Mouse (Mus musculus): ENCODE results near the gene Nsun2.

Gene Nsun2

DNA sequence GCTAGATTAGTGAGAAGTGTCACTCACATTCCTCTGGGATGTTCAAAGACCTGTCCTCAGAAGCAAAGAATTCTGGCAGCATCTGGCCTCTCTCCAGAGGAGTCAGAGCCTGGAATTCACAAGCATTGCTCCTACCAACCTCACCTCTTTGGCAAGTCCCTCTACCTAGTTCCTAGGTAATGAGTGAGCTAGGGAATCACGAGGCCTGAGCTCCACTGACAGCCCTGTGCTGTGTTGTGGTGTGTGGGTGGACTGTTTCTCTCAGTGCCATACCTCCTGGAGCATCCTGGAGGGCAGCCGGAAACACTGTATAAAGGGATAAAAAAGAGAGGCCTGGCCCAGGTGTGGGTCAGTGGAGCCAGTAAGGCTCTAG is 9.4 kb upstream of the Nsun2 start:
- DNase-seq (ENCODE audit: low spot score in 2 of 2), result no peak

DNA sequence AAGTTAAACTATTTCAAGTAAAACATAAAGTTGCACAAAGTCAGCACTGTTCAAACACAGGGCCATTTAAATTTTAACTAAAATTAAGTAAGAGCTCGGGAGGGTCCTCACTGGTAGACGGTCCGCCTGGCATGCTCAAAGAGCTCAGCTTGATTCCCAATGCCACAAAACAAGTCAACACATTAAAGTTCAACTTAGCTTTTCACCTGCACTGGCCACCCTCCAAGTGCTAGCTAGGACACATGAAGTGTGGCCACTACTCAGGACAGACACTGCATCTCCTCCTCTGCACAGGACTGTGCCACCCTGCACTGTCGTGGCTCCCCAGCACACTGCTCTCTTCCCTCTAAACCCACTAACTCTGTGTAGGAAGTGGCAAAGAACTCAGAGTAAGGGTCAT is 7.7 kb upstream of the Nsun2 start:
- no peak for DNase-seq (ENCODE audit: low spot score in 2 of 2)

DNA sequence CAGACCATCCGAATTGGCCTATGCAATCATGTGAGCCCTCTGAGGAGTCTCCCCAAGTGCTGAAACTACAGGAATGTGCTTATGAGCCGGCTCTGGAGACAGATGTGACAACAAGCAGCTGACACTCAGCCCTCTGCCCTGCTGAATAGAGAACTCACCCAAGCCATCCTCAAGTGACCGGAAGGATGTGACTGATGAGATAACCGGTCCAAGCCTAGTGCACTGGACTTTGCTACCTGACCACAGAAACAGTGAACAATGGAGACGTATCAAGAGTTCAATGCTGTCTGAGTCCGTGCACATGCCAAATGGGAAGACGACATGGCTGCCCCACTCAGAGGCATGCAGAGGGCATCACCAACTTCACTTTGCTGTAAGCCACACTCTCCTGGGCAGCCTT is 5.0 kb upstream of the Nsun2 start:
- DNase-seq (ENCODE audit: low spot score in 2 of 2), result no peak

DNA sequence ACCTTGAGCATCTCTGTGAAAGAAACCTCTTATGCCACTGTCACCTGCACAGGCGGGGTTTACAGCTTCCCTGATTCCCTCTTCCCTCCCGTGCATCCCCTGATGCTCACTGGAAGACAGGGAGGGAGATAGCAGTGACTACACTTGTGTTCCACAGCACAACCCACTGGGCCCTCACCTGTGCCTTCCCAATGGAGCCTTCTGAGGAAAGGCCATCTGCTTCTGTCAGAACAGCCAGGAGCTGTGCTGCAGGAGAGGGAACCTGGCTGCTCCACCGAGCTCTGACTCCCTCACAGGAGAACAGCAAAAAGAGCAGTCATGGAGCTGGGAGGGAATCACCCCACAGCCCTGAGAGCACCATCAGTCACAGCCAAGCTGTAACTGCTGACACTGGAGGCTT is 3.4 kb upstream of the Nsun2 start:
- DNase-seq (ENCODE audit: low spot score in 2 of 2), result no peak

DNA sequence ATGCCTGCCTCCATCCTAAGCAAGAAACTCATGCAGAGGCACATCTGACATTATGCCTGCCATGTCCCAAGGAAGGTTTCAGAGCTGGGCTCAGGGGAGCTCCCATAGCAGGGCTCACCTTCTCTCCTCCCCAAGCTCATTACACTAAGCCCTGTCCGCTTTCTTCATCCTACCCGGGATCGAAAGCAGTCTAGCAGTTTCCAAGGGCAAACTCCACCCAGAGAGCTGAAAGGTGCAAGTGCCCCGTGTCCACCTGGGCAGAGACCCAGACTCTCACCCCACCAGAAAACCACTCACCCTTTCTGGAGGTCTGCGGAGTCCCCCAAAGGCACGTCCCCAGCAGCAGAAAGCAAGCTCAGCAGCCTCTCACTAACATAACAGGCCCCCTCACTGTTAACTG is 2.6 kb upstream of the Nsun2 start:
- DNase-seq (ENCODE audit: low spot score in 2 of 2), result no peak

DNA sequence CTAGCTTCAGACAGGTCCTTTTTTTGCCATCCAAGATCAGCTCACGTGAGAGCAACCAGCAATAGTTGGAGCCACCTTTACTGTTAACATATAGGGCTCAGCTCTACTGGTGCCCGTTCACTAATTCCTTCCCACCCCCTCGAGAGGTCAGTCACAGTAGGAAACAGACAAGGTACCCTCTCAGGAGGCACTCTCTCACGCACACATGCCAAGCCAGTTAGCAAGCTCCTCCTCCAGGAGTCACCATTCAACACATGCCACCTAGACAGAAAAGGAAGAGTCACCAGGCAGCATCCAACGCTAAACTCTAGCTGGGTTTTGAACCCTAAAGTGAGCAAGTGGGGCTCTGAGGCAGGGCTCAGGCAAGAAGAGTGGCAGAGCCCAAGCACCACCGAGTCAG is 2.1 kb upstream of the Nsun2 start:
- DNase-seq (ENCODE audit: low spot score in 2 of 2), result no peak

DNA sequence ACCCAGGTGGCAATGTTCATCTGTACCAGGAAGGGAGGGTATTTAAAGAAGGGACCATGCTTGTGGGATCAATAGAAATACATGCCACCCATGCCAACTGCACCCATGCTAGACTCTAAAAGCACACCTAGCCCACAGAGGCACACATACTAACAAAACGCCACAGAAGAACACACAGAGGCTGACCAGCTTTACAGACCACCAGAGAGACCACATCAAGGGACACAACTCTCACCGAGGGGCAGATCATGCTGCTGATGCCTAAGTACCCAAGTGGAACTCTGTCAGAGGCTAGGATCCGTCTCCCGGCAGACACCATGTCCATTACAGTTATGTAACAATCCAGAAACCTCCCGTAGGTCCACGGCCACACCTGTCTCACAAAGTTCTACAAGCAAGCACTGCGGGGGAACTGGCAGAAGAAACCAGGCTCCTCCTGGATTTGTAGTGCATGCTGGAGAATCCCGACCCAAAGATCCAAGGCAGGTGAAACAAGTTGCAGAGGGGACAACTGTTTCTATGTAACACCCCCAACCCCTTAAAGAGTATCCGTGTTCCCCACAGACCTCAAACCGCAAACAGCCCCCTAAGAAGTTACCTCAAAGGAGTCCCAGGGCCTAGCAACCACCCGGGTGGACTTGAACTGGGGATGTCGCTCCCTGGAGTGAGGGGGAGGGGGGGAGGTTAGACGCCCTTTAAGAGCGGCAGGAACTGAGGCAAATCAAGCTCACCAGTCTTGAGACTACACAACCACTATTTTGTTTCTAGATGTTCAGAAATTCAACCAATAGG is 1.2 kb upstream of the Nsun2 start:
- DNase-seq (ENCODE audit: low spot score in 2 of 2), result peak in 1 of 2 experiments; percentile 19

DNA sequence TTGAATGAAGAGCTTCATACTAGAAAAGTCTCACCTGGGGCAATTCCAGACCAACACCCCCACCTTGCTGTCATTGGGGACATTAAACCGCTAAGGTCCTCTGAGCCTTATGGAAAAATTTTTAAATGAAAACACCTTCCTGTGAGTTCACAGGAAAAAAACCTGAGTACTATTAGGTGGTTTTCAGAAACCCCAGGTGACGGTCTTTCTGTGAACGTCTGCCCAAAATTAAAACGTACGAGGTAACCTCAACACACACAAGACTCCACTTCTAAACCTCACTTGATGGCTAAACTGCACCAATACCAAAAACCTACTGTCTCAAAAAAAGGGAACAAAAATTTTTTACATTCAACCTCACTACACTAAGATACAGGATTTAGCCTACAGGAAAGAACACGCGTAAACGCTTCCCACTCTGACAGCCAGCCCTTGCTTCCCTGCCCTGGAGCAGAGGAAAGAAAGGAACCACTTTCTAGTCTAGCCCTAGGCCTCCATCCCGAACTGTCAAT is 597 bp upstream of the Nsun2 start:
- DNase-seq (ENCODE audit: low spot score in 2 of 2), result no peak

DNA sequence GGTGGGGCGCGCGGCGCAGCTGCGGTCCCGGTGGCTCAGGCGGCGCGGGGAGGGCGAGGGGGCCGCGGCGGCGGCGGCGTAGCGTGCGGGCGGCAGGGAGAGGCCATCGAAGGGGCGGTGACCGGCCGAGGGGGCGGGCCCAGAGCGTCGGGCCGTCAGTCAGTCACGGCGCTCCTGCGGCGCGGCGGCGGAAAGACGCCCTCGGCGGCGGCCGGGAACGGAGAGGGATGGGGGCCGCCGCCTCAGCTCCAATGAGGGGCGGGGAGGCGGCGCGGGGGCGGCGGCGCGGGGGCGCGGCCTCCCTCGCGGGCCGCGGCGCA is 748 bp downstream of the Nsun2 start, which contains the start of gene Tent4a:
Gene Tent4a (minus strand): TSS at position 284 of the 320 bp plus-strand sequence.
- DNase-seq (ENCODE audit: low spot score in 2 of 2), result no peak

DNA sequence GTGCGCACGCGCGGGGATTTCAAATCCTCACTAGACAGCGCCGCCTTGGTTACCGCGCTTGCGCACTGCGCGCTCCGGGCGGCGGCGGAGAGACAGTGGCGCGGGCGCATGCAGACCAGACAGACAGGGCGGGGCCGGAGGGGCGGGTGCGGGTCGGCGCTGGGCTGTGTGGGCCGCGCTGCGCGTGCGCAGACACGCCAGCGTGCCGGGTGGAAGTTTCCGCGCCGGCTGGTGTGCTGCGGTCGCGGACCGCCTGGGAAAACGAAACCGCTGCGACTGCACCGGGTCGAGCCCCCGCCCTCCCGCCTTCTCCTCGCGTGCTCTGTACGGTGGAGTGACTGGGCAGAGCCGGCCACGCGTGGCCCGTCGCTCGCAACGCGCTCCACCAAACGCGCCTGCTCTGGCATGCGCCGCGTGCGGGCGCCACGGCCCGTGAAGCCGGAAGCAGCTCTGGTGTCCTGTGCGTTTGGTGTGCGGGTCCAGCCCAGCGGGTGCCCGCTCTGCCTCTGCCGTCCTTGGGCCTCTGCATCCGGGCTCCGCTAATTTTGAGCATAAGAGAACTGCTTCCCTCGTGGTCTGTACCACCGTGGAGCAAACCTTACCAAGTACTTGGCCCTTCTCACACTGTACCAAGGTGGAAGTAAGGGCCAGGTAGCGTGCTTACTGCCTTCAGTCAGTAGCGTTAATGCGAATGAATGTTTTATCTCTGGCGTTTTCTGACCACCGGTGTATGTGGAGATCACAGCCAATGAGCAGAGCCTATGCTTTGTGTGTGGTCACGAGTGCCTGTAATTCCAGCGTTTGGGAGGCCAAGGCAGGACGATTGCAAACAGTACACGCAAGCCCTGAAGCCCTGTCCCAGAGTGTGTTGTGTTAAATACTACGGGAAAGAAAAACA is 1.4 kb downstream of the Nsun2 start:
- peak; percentile 96 to 99 for DNase-seq (ENCODE audit: low spot score in 2 of 2)

DNA sequence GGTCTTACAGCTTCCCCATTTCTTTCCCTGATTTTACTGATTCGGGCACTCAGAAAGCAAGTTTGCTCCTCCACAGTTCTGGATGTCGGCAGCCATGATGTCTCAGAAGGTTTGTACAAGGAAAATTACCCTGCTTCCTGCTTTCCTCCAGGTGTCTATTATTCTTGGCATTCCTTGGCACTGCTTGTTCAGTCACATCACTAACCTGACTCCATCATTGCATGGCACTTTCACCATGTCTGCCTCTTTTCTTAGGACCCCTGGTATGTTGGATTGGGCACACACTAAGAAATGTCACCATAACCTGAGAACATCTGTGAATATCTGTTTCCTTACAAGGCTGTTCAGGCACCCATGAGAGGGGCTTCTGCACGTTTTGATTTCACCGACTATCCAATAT is 2.5 kb downstream of the Nsun2 start:
- DNase-seq (ENCODE audit: low spot score in 2 of 2), result no peak

DNA sequence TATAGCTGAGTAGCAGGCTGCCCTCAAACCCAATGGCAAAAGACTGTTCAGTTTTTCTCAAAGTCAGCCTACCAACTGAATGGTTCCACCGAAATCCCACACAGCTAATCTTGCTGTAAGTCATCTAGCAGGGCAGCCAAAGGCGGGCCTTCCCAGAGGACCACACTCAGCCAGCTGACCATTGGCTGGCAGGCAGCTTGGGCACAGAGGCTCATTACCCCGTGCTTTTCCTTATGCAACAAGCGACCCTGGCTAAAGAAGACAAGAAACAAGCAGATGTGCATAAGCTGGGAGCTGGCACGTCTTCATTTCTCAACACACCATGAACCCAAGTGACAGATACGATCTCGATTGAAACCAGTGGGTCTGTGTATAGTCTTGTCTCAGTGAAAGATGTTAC is 3.8 kb downstream of the Nsun2 start:
- no peak for DNase-seq (ENCODE audit: low spot score in 2 of 2)

DNA sequence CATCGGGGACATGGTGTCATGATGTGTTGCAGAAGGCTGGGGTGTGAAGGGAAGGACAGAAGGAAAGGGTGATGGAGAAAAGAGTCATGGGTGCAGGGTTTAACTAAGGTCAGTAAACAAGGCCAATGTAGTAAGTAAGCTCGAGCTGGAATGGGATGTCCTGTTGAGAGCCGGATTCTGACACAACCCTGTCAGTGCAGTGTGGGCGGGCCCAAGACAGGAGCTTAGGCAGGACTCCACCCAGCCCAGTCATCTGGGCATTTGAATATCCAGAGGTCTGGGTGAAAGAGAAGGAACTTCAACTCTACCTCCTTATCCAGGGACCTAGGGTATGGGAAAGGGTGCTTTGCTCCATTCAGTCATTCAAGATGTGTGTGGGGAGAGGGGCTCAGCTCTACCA is 4.8 kb downstream of the Nsun2 start:
- DNase-seq (ENCODE audit: low spot score in 2 of 2), result no peak

DNA sequence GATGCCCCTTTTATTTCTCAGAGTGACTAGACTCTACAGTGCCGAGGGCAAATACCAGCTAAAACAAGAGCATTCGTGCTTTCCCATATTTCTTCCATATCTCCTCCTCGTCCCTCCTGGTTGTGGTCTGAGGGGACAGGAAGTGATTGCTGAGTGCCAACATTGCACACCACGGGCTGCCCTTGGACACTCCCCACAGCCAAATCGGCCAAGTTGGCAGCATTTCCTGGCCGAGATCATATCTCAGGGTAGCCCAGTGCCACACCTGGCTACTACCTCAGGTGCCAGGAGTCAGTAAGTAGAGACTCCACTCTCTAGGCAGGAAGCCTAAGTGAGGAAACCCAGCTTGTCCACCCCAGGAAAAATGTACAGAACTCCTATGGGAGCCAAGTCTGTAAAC is 7.7 kb downstream of the Nsun2 start:
- no peak for DNase-seq (ENCODE audit: low spot score in 2 of 2)

DNA sequence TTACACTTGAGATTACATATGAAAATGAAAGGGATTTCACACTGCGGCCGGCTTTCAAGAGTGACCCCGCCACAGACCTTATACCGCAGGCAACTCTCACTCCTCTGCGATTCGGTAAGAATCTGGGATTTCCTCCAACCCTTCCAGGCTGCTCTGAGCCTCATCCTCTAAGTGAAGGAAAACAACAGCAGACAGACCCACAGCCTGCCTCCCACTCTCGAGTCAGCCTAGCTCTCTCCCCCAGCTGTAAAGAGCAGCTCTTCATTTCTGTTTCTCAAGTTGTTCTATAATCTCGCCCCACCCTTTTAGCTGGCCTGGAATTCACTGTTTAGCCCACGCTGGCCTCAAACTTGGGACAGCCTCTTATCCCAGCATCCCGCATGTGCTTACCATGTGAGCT is 8.2 kb downstream of the Nsun2 start:
- DNase-seq (ENCODE audit: low spot score in 2 of 2), result no peak

DNA sequence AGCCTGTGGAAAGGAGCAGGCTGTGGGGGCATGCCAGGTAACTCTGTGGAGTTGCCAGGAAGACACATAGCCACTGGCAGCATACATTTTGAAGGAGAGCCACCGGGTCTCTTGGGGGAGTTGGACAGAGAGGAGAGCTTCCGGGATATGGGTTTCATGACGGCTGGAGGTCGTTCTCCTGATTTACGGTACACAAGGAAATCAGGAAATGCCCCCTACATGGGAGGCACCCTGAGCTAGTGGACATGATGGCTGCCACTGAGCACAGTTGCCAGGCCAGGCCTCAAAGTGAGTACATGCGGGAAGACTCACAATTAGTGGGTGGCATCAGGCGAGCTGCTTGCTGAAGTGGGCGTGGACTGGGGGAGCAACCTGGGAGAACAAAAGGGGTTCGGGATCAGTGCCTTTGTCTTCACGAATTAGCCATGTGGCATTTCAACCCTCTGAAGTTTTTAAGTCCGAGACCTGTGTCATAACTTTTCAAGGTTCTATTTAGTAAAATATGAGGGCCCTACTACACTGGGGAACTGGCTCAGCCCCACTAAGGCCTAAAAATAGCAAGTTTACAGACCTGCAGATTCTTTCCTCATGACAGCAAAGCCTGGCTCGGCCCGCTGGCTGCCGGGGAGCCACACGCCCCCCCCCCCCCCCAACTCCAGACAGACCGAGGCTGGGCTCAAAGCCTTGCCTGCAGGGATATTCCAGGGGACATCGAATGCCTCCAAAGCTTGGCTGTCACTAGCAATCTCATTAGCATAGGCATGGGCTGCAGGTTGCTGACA is 9.2 kb downstream of the Nsun2 start:
- no peak for DNase-seq (ENCODE audit: low spot score in 2 of 2)

DNA sequence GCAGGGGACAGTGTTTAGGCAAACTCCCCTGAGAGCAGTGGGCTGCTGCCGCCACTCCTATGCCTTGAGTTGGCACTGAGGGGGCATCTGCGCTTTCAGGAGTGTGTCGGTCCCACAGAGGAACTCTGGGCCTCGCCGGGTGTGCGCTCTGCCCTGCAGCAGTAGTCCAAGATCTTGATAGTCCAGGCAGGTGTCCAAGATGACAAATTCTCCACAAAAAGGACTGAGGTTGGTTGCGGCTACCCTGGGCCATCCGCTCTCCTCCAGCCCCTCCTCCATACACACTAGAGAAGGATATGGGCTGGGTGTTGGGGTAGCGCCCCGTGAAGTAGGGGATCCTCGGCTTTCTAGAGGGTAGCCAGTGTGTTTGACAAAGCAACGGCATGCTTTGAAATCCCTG is 10.0 kb downstream of the Nsun2 start:
- no peak for DNase-seq (ENCODE audit: low spot score in 2 of 2)

DNA sequence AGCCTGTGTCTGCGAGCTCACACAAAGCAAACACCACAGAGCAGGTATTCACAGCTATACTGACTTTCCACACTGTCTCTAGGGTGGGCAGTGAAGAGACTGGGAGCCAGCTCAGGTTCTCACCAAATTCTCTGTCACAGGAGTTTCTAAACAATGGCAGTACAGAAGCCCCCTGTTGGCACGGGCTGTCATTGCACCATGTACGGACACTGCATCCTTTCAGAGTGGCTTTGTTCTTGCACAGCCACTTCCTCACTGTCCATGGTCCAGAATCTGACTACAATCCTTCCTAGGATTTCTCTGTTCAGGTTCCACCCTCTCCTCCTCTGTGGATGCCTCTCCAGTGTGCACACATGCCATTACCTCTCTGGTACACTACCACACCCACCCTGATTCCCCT is 11.5 kb downstream of the Nsun2 start:
- peak; percentile 41 to 63 for DNase-seq (ENCODE audit: low spot score in 2 of 2)

DNA sequence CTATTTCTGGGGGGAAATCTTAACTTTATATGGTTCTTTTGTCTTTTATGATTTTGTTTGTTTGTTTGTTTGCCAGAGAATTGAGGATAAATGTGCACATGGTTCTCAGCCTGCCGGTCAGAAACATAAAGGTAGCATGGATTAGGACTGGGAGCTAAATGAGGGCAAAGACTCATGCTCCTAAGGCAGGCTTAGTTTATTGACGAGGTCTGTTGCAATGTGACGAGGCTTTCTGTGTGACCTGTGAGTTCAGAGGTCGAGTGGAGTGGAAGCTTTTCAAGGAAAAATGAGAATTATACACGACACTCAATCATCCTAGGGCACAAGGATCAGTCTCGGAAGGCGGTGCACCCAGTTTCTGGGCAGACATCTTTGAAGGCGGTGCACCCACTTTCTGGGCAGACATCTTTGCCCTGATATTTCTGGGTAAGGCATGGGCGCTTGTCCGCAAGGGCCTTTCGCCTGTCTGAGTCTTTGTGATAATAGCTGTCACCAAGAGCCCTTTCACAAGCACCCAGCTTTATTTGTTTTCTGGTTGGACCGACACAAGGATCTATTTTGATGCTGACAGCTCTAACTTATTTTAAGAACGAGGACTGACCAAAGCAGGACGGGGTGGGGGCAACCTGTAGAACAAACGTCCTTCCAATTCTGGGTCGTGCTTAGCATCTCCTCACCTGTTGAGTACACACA is 14.1 kb downstream of the Nsun2 start:
- DNase-seq (ENCODE audit: low spot score in 2 of 2), result no peak

DNA sequence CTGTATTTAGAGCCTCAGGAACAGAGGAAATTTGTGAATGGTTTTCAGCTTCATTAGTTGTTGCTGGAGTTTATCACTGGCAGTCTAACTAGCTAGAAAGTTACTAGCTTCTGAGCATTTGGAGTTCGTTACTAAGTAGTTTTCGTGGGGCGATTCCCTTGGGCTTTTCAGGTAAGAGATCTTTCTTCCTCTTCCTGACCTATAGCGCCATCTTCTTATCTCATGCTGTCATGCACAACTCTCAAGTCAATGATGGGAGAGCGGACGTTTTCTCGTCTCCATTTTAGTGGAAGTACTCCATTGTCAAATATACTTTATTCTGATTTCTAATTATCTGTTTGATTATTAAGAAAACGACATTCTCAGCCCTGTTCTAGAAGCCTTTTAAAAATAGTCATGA is 16.4 kb downstream of the Nsun2 start:
- DNase-seq (ENCODE audit: low spot score in 2 of 2), result no peak

DNA sequence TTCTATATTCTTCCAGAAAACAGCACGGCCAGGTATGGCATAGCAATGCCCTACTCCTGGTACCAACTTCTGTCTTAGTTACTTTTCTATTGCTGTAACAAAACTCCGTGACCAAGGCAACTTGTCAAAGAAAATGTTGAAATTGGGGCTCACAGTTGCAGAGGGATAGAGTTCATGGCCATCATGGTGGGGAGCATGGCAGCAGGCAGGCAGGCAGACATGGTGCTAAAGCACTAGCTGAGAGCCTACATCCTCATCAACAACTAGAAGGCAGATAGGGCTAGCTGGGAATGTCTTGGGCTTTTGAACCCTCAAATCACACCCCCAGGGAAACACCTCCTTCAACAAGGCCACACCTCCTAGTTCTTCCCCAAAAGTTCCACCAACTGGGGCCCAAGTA is 17.3 kb downstream of the Nsun2 start:
- DNase-seq (ENCODE audit: low spot score in 2 of 2), result no peak

DNA sequence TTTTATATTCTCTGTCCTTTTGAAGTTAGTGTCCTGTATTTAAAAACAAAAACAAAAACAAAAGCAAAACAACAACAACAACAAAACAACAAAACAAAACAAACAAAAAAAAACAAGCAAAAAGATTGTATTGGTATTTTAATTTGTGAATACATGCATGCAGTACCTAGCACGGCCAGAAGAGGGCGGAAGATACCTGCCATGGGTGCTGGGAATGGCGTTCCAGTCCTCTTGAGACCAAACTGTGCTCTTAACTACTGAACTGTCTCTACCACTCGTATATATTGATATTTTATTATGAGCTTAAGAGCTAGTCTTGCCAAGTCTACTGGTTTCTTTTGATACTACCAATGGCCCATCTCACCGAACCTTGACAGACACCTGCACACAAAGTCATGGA is 19.5 kb downstream of the Nsun2 start:
- peak in 1 of 2 experiments; percentile 31 for DNase-seq (ENCODE audit: low spot score in 2 of 2)

Data from thymus, postnatal 10 days (tissue).